Mouse (Mus musculus) CH12.LX (cell line): ENCODE data around the gene Areg. TPM values are rescaled to one million over a fixed set of nuclear protein-coding genes. Genes with fewer than 3 reads are reported as not detected.

Experiments
- DNase-seq: peaks from one replicate; pipeline ENCODE4 v3.0.0-alpha.2; 2013; ENCODE audit errors: extremely low read depth
- H3K27ac ChIP-seq: 2 replicates; pipeline ENCODE4 v1.5.1; 2012; ENCODE audit warnings: low read depth, mild to moderate bottlenecking, control low read depth, moderate library complexity; ENCODE audit not compliant: insufficient read depth
- H3K27me3 ChIP-seq: replicated peaks from 2 replicates; pipeline ENCODE3; 2012; ENCODE audit warnings: inconsistent platforms
- H3K36me3 ChIP-seq, 2 experiments: replicated peaks in 1 of 2; 2 replicates each; pipeline versions ENCODE3 to v1.6.1; 2012; ENCODE audit warnings: inconsistent platforms in 1 of 2, low read length in 1 of 2, mild to moderate bottlenecking in 1 of 2, mixed read lengths in 1 of 2, moderate library complexity in 1 of 2; ENCODE audit not compliant: control insufficient read depth in 1 of 2, insufficient read depth in 1 of 2
- H3K4me1 ChIP-seq, 2 experiments: 2 replicates each; pipeline ENCODE4 v1.6.1; 2012; ENCODE audit warnings: inconsistent platforms in 1 of 2, moderate library complexity in 1 of 2; ENCODE audit not compliant: insufficient read depth in 2 of 2, control insufficient read depth in 1 of 2
- H3K4me2 ChIP-seq: 2 replicates; pipeline ENCODE4 v1.6.1; 2012; ENCODE audit warnings: low read depth, mild to moderate bottlenecking, control low read depth; ENCODE audit not compliant: poor library complexity, insufficient read depth, severe bottlenecking
- H3K4me3 ChIP-seq, 3 experiments: fragments of 150-350 bp in 1 of 3; sonication (generic) in 1 of 3; replicated peaks in 1 of 3; 2 replicates each; pipeline versions ENCODE3 to v1.5.1; 2011 to 2012; ENCODE audit warnings: low read depth in 2 of 3, low read length in 2 of 3, mild to moderate bottlenecking in 2 of 3, moderate library complexity in 2 of 3, control low read depth in 1 of 3, improper control_type of control experiment in 1 of 3, inconsistent platforms in 1 of 3, mixed read lengths in 1 of 3; ENCODE audit not compliant: poor library complexity in 1 of 3
- H3K79me2 ChIP-seq: replicated peaks from 2 replicates; pipeline ENCODE4 v1.6.1; 2012; ENCODE audit warnings: mild to moderate bottlenecking, moderate library complexity; ENCODE audit not compliant: control insufficient read depth, poor library complexity, insufficient read depth, severe bottlenecking; ENCODE audit errors: extremely low read depth
- H3K9ac ChIP-seq: 2 replicates; pipeline ENCODE4 v1.6.1; 2012; ENCODE audit warnings: low read depth, mild to moderate bottlenecking, control low read depth, moderate library complexity; ENCODE audit not compliant: insufficient read depth
- H3K9me3 ChIP-seq: replicated peaks from 2 replicates; pipeline ENCODE3; 2012; ENCODE audit warnings: low read length, inconsistent platforms, mixed read lengths
- CHD2 ChIP-seq: IDR thresholded peaks from 2 replicates; pipeline ENCODE4 v1.6.1; 2011; ENCODE audit warnings: low read length, improper control_type of control experiment
- CTCF ChIP-seq, 2 experiments: IDR thresholded peaks in 1 of 2; conservative IDR thresholded peaks in 1 of 2; 2 replicates each; pipeline ENCODE4 v1.5.1; 2011 to 2012; ENCODE audit warnings: low read depth in 2 of 2, low read length in 2 of 2, improper control_type of control experiment in 1 of 2, inconsistent platforms in 1 of 2, mild to moderate bottlenecking in 1 of 2, moderate library complexity in 1 of 2
- ELF1 ChIP-seq: IDR thresholded peaks from 2 replicates; pipeline ENCODE4 v1.6.1; 2014; ENCODE audit warnings: low read depth, mild to moderate bottlenecking, inconsistent platforms, low read length, improper control_type of control experiment
- ETS1 ChIP-seq: conservative IDR thresholded peaks from 2 replicates; pipeline ENCODE4 v1.6.1; 2012; ENCODE audit warnings: low read depth, mild to moderate bottlenecking, inconsistent platforms, low read length, improper control_type of control experiment, moderate library complexity
- GABPA ChIP-seq: IDR thresholded peaks from 2 replicates; pipeline ENCODE4 v1.6.1; 2012; ENCODE audit warnings: low read depth, low read length, improper control_type of control experiment, inconsistent platforms; ENCODE audit not compliant: insufficient replicate concordance
- IRF4 ChIP-seq: IDR thresholded peaks from 2 replicates; pipeline ENCODE4 v1.6.1; 2014; ENCODE audit warnings: low read depth, mild to moderate bottlenecking, inconsistent platforms, low read length, improper control_type of control experiment
- JUN ChIP-seq: IDR thresholded peaks from 2 replicates; pipeline ENCODE4 v1.6.1; 2011; ENCODE audit warnings: low read depth, mild to moderate bottlenecking, low read length, improper control_type of control experiment, moderate library complexity; ENCODE audit not compliant: insufficient read depth
- JUND ChIP-seq: conservative IDR thresholded peaks from 2 replicates; pipeline ENCODE4 v1.6.1; 2011; ENCODE audit warnings: low read depth, low read length, improper control_type of control experiment
- KAT2A ChIP-seq: IDR thresholded peaks from 2 replicates; pipeline ENCODE4 v1.6.1; 2012; ENCODE audit warnings: low read length, improper control_type of control experiment, inconsistent platforms; ENCODE audit not compliant: insufficient replicate concordance
- MEF2A ChIP-seq: IDR thresholded peaks from 2 replicates; pipeline ENCODE4 v1.6.1; 2014; ENCODE audit warnings: low read depth, mild to moderate bottlenecking, inconsistent platforms, low read length, improper control_type of control experiment, borderline replicate concordance
- MXI1 ChIP-seq: IDR thresholded peaks from 2 replicates; pipeline ENCODE4 v1.6.1; 2011; ENCODE audit warnings: mild to moderate bottlenecking, low read depth, low read length, improper control_type of control experiment
- MYC ChIP-seq: IDR thresholded peaks from 2 replicates; pipeline ENCODE4 v1.6.1; 2011; ENCODE audit warnings: low read depth, mild to moderate bottlenecking, improper control_type of control experiment, low read length
- NELFE ChIP-seq: IDR thresholded peaks from 2 replicates; pipeline ENCODE4 v1.6.1; 2011; ENCODE audit warnings: low read depth, low read length, improper control_type of control experiment
- NRF1 ChIP-seq: IDR thresholded peaks from 2 replicates; pipeline ENCODE4 v1.6.1; 2014; ENCODE audit warnings: low read depth, mild to moderate bottlenecking, inconsistent platforms, low read length, improper control_type of control experiment, moderate library complexity
- RAD21 ChIP-seq: IDR thresholded peaks from 2 replicates; pipeline ENCODE4 v1.6.1; 2011; ENCODE audit warnings: low read depth, mild to moderate bottlenecking, low read length, improper control_type of control experiment, moderate library complexity
- TBP ChIP-seq: conservative IDR thresholded peaks from 2 replicates; pipeline ENCODE4 v1.6.1; 2011; ENCODE audit warnings: low read depth, low read length, improper control_type of control experiment
- ZC3H11A ChIP-seq: IDR thresholded peaks from 2 replicates; pipeline ENCODE4 v1.6.1; 2012; ENCODE audit warnings: low read depth, mild to moderate bottlenecking, inconsistent platforms, low read length, improper control_type of control experiment
- dilution Hi-C: fragments of 300-500 bp; cut with MboI; formaldehyde crosslinking; loops from 2 replicates; pipeline ENCODE4 v1.14.3; 2020; ENCODE audit warnings: low sequenced_read_pairs; ENCODE audit not compliant: extremely low pct_unique_long_range_greater_than_20kb, extremely low pct_ligation_motif_present
- in situ Hi-C: fragments of 300-500 bp; cut with MboI; formaldehyde crosslinking; loops from 3 replicates; pipeline ENCODE4 v1.14.3; 2019; ENCODE audit warnings: low sequenced_read_pairs, low pct_ligation_motif_present, low pct_unique_long_range_greater_than_20kb, mixed read lengths
- polyA plus RNA-seq: library from polyadenylated mRNA; unstranded; fragments of >175 nt; gene quantifications from 2 replicates; pipeline ENCODE4 v1.2.1, GENCODE M21; 2012; ENCODE audit warnings: low read depth; ENCODE audit not compliant: insufficient read length
- total RNA-seq, 2 experiments: library from RNA; depleted of rRNA; stranded (reverse); fragments of 300-350 nt in 1 of 2; fragments of >200 nt in 1 of 2; gene quantifications; 2 replicates each; pipeline ENCODE4 v1.2.3; 2012 to 2014

Gene Areg
- total and polyA plus RNA-seq, 3 experiments = not detected

- in situ Hi-C loops = no loop called here
- Histone ChIP-seq H3K9ac (no peak overlapping the region), H3K4me1 (peaks cover 0 to 2% of the 10 kb centered on the region in 2 experiments; a peak in 1 of 4 replicates), H3K4me3 (no peak overlapping the region), H3K9me3 (no peaks in the 10 kb centered on the region), H3K4me2 (no peak overlapping the region), H3K79me2 (no peaks in the 10 kb centered on the region), H3K36me3 (no peaks in the 10 kb centered on the region), H3K27me3 (no peaks in the 10 kb centered on the region), H3K27ac (no peak overlapping the region)
- TF ChIP-seq GABPA (no peak), NELFE (no peak), MXI1 (no peak), JUN (no peak), RAD21 (no peak), IRF4 (no peak), MEF2A (no peak), TBP (no peak), CTCF (conservative IDR thresholded peaks at IDR 0.05 in 1 of 2, IDR thresholded peaks at IDR 0.05 in 1 of 2; ENCODE audit: low read depth in 2 of 2, low read length in 2 of 2) (no peak), ETS1 (no peak), ELF1 (no peak), ZC3H11A (no peak), CHD2 (no peak), KAT2A (no peak), JUND (no peak), MYC (no peak), NRF1 (no peak)
- dilution Hi-C loops = no loop called here
- DNase-seq = no peak
Measured at GRCm38 (mm10) chr5:91144971-91145370, 5.6 kb downstream of the Areg start.

GRCm38 (mm10) chr5:91147001-91147400 lies 7.6 kb downstream of the Areg start:
- Histone ChIP-seq H3K9me3 (no peaks in the 10 kb centered on the region), H3K9ac (no peak overlapping the region), H3K27ac (no peak overlapping the region), H3K4me3 (no peak overlapping the region), H3K4me1 (peaks cover 0 to 2% of the 10 kb centered on the region in 2 experiments; a peak in 1 of 4 replicates), H3K27me3 (no peaks in the 10 kb centered on the region), H3K4me2 (no peak overlapping the region), H3K79me2 (no peaks in the 10 kb centered on the region), H3K36me3 (no peaks in the 10 kb centered on the region)
- in situ Hi-C loops (no loop called here), dilution Hi-C loops (no loop called here)
- no peak for DNase-seq
- TF ChIP-seq KAT2A = no peak
